Mouse (Mus musculus) myocyte (in vitro differentiated cells): ENCODE results near the gene Cd52. TPM values are rescaled to one million over a fixed set of nuclear protein-coding genes. Genes with fewer than 3 reads are reported as not detected.

Source experiments
- H3K27me3 ChIP-seq: one replicate; pipeline ENCODE4 v1.6.1; 2011; ENCODE audit not compliant: control insufficient read depth, insufficient read depth, insufficient read length
- H3K36me3 ChIP-seq: one replicate; pipeline ENCODE4 v1.6.1; 2011; ENCODE audit not compliant: control insufficient read depth, insufficient read depth
- H3K4me2 ChIP-seq: one replicate; pipeline ENCODE4 v1.6.1; 2011; ENCODE audit warnings: low read depth, control low read depth
- H3K4me3 ChIP-seq: one replicate; pipeline ENCODE4 v1.5.1; 2011; ENCODE audit warnings: mild to moderate bottlenecking, control low read depth, moderate library complexity
- H3K79me2 ChIP-seq: one replicate; pipeline ENCODE4 v1.6.1; 2011; ENCODE audit not compliant: control insufficient read depth, insufficient read depth
- H3ac ChIP-seq: one replicate; pipeline ENCODE4 v1.6.1; 2011; ENCODE audit not compliant: control insufficient read depth, insufficient read length
- CEBPB ChIP-seq: IDR thresholded peaks from 2 replicates; pipeline ENCODE4 v1.6.1; 2011; ENCODE audit warnings: mild to moderate bottlenecking, moderate library complexity; ENCODE audit not compliant: poor library complexity, insufficient read depth, severe bottlenecking
- E2F4 ChIP-seq: IDR thresholded peaks from one replicate; pipeline ENCODE4 v1.6.1; 2011; ENCODE audit warnings: mild to moderate bottlenecking, control low read depth, moderate library complexity; ENCODE audit not compliant: insufficient read depth
- MAX ChIP-seq: IDR thresholded peaks from one replicate; pipeline ENCODE4 v1.6.1; 2011; ENCODE audit warnings: low read depth, mild to moderate bottlenecking, control low read depth
- MYOD1 ChIP-seq, 3 experiments: IDR thresholded peaks; one replicate each; pipeline ENCODE4 v1.6.1; 2011; ENCODE audit warnings: control low read depth in 2 of 3, low read depth in 2 of 3, mild to moderate bottlenecking in 2 of 3, moderate library complexity in 1 of 3; ENCODE audit not compliant: insufficient read length in 2 of 3, control insufficient read depth in 1 of 3
- MYOG ChIP-seq, 3 experiments: IDR thresholded peaks; one replicate each; pipeline ENCODE4 v1.6.1; 2011; ENCODE audit warnings: control low read depth in 2 of 3, low read depth in 2 of 3, mild to moderate bottlenecking in 2 of 3; ENCODE audit not compliant: insufficient read length in 2 of 3, control insufficient read depth in 1 of 3, insufficient read depth in 1 of 3
- POLR2A ChIP-seq: IDR thresholded peaks from one replicate; pipeline ENCODE4 v1.6.1; 2011; ENCODE audit warnings: low read depth, mild to moderate bottlenecking, control low read depth, moderate library complexity; ENCODE audit not compliant: insufficient read length
- POLR2AphosphoS2 ChIP-seq: IDR thresholded peaks from one replicate; pipeline ENCODE4 v1.6.1; 2011; ENCODE audit warnings: low read depth, control low read depth; ENCODE audit not compliant: insufficient read length
- REST ChIP-seq: IDR thresholded peaks from one replicate; pipeline ENCODE4 v1.6.1; 2011; ENCODE audit warnings: mild to moderate bottlenecking, control low read depth, moderate library complexity; ENCODE audit not compliant: insufficient read depth, insufficient read length
- SRF ChIP-seq: IDR thresholded peaks from one replicate; pipeline ENCODE4 v1.6.1; 2011; ENCODE audit warnings: low read depth; ENCODE audit not compliant: control insufficient read depth, insufficient read length
- TCF12 ChIP-seq: IDR thresholded peaks from one replicate; pipeline ENCODE4 v1.6.1; 2011; ENCODE audit warnings: mild to moderate bottlenecking, control low read depth; ENCODE audit not compliant: poor library complexity, insufficient read depth, severe bottlenecking
- TCF3 ChIP-seq: IDR thresholded peaks from one replicate; pipeline ENCODE4 v1.6.1; 2011; ENCODE audit warnings: low read depth, control low read depth; ENCODE audit not compliant: insufficient read length
- USF1 ChIP-seq: IDR thresholded peaks from one replicate; pipeline ENCODE4 v1.6.1; 2011; ENCODE audit warnings: low read depth, mild to moderate bottlenecking, control low read depth, moderate library complexity
- polyA plus RNA-seq: library from polyadenylated mRNA; unstranded; fragments of >200 nt; fragmentation: generic; extraction: Trizol; gene quantifications from one replicate; pipeline ENCODE4 v1.2.1, GENCODE M21; 2012; ENCODE audit warnings: missing spikeins

Cd52 gene
- polyA plus RNA-seq, 1 experiment = not detected

- no peak overlapping the region for H3K4me2 ChIP-seq
- H3K4me3 ChIP-seq = no peak overlapping the region
- H3K27me3 ChIP-seq = no peaks in the 10 kb centered on the region
- H3ac ChIP-seq = no peak overlapping the region
- H3K36me3 ChIP-seq = no peaks in the 10 kb centered on the region
- H3K79me2 ChIP-seq = no peaks in the 10 kb centered on the region
- no peak for TF ChIP-seq SRF
- TF ChIP-seq REST = no peak
- no peak for TF ChIP-seq MYOD1 (IDR thresholded peaks at IDR 0.05; ENCODE audit: control insufficient read depth in 1 of 3, insufficient read length in 2 of 3, low read depth in 2 of 3)
- TF ChIP-seq TCF12 = no peak
- no peak for TF ChIP-seq POLR2AphosphoS2
- TF ChIP-seq E2F4 = no peak
These were observed 20.6 kb upstream of the Cd52 start for GRCm38 (mm10) chr4:134115215-134116144.

- Histone ChIP-seq H3K36me3 (no peaks in the 10 kb centered on the region), H3ac (no peak overlapping the region), H3K4me2 (no peak overlapping the region), H3K27me3 (no peaks in the 10 kb centered on the region), H3K4me3 (no peak overlapping the region), H3K79me2 (no peaks in the 10 kb centered on the region)
- no peak for TF ChIP-seq MYOD1 (IDR thresholded peaks at IDR 0.05; ENCODE audit: control insufficient read depth in 1 of 3, insufficient read length in 2 of 3, low read depth in 2 of 3)
- TF ChIP-seq E2F4 = no peak
- TF ChIP-seq TCF3 = no peak
- no peak for TF ChIP-seq POLR2A
- no peak for TF ChIP-seq CEBPB
- TF ChIP-seq USF1 = no peak
- TF ChIP-seq POLR2AphosphoS2 = no peak
- TF ChIP-seq MYOG (IDR thresholded peaks at IDR 0.05; ENCODE audit: control insufficient read depth in 1 of 3, insufficient read depth in 1 of 3, insufficient read length in 2 of 3, low read depth in 2 of 3) = no peak
- TF ChIP-seq SRF = no peak
- TF ChIP-seq TCF12 = no peak
- no peak for TF ChIP-seq REST
These were observed 19.2 kb upstream of the Cd52 start for GRCm38 (mm10) chr4:134114038-134114437.

- Histone ChIP-seq H3ac (no peak overlapping the region), H3K4me2 (no peak overlapping the region), H3K4me3 (no peak overlapping the region), H3K79me2 (no peaks in the 10 kb centered on the region), H3K27me3 (no peaks in the 10 kb centered on the region), H3K36me3 (no peaks in the 10 kb centered on the region)
- no peak for TF ChIP-seq TCF3
These were observed 18.6 kb upstream of the Cd52 start for GRCm38 (mm10) chr4:134113356-134113994.

- no peaks in the 10 kb centered on the region for H3K36me3 ChIP-seq
- no peaks in the 10 kb centered on the region for H3K79me2 ChIP-seq
- H3K4me3 ChIP-seq = no peak overlapping the region
- H3ac ChIP-seq = no peak overlapping the region
- no peak overlapping the region for H3K4me2 ChIP-seq
- TF ChIP-seq POLR2A (no peak), REST (no peak), USF1 (no peak), MYOD1 (IDR thresholded peaks at IDR 0.05; ENCODE audit: control insufficient read depth in 1 of 3, insufficient read length in 2 of 3, low read depth in 2 of 3) (no peak), POLR2AphosphoS2 (no peak), E2F4 (no peak), MAX (no peak), SRF (no peak), TCF12 (no peak), CEBPB (no peak)
- no peaks in the 10 kb centered on the region for H3K27me3 ChIP-seq
These were observed 17.5 kb upstream of the Cd52 start for GRCm38 (mm10) chr4:134112403-134112802.

GRCm38 (mm10) chr4:134110653-134111052, 15.8 kb upstream of the Cd52 start:
- TF ChIP-seq SRF (no peak), TCF3 (no peak), POLR2AphosphoS2 (no peak), POLR2A (no peak), MYOG (IDR thresholded peaks at IDR 0.05; ENCODE audit: control insufficient read depth in 1 of 3, insufficient read depth in 1 of 3, insufficient read length in 2 of 3, low read depth in 2 of 3) (no peak), MAX (no peak), TCF12 (no peak), USF1 (no peak), CEBPB (no peak), REST (no peak), MYOD1 (IDR thresholded peaks at IDR 0.05; ENCODE audit: control insufficient read depth in 1 of 3, insufficient read length in 2 of 3, low read depth in 2 of 3) (no peak), E2F4 (no peak)
- no peaks in the 10 kb centered on the region for H3K79me2 ChIP-seq
- no peaks in the 10 kb centered on the region for H3K36me3 ChIP-seq
- no peaks in the 10 kb centered on the region for H3K27me3 ChIP-seq
- H3ac ChIP-seq = no peak overlapping the region
- no peak overlapping the region for H3K4me3 ChIP-seq
- H3K4me2 ChIP-seq = no peak overlapping the region
